Mouse (Mus musculus) heart, adult 2 months (tissue): Measurements from ENCODE around the gene Rhbg.

ENCODE experiments used
- CTCF ChIP-seq: fragments of 200-600 bp; IDR thresholded peaks from 2 replicates; pipeline ENCODE4 v1.8.1; 2022; ENCODE audit warnings: antibody characterized with exemption, mild to moderate bottlenecking, moderate library complexity
- POLR2A ChIP-seq: fragments of 200-500 bp; IDR thresholded peaks from 2 replicates; pipeline ENCODE4 v1.6.1; 2011; ENCODE audit warnings: mild to moderate bottlenecking, low read depth, low read length, control low read depth; ENCODE audit not compliant: insufficient read depth

- TF ChIP-seq POLR2A (no peak), CTCF (no peak)
Measured at GRCm38 (mm10) chr3:88230262-88231047, 24.1 kb downstream of the Rhbg start.
